Mouse (Mus musculus): ENCODE data around the gene Srebf1.

DNA sequence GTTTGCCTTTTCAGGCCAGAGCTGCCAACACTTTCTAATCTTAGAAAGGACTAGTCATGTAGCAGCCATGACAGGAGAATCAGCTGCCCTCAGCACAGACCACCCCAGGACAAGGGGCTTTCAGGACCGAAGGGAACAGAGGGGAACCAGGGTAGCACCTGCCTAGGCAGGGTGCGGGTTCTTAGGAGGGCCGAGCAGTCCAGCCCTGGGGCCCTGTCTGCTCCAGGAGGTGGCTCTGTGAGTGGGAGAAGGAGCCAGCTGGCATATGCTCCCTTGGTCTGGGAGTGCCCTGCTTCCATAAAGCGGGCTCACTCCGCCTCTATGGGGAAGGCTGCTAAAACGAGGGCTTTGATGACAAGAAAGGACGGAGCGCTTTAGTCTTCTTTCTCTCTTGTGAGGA, 10.9 kb upstream of the Srebf1 start:
- TF ChIP-seq TAL1 (IDR thresholded peaks at IDR 0.05; ENCODE audit: low read length) (no peak), GATA1 (IDR thresholded peaks at IDR 0.05; ENCODE audit: low read length) (no peak)

Measured in erythroblast, embryonic 14.5 days (primary cell).